Mouse (Mus musculus): ENCODE measurements at regions not wholly inside any gene's neighbourhood (a gene's known extent, or its start where the extent isn't known, plus 50 kb on each side); places are given as distances from the start of the nearest gene placed in this dataset.

- no peak for DNase-seq (ENCODE audit: low spot score in 2 of 2)
- intact Hi-C loops (cut with DNase I): no loop called here
These were observed 132.3 kb upstream of the Hes1 start for GRCm38 (mm10) chr16:29931746-29932351.

DNA sequence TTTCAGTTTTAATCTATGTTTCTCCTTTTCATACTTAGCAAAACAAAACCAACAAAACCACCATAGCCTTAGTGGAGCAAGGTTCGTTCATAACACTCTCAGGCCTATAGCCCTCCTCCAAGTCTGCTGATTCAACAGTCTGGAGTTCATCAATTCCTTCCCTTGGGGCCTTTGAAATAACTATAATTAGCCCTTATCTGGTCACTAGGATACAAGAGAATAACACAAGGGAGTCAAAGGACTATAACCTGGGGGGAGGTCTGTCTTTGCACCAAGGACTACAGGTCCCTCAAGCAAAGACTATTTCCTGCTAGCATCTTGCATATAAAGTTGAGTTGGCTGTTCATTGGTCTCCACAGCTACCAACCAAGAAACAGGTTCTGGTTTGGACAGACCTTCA, 129.5 kb upstream of the Hes1 start:
- intact Hi-C loops (cut with DNase I): no loop called here
- no peak for DNase-seq (ENCODE audit: low spot score in 2 of 2)

GRCm38 (mm10) chr16:29938700-29939099, 125.5 kb upstream of the Hes1 start:
- DNase-seq (ENCODE audit: low spot score in 2 of 2): no peak
- intact Hi-C loops (cut with DNase I): no loop called here

- intact Hi-C loops (cut with DNase I): no loop called here
- DNase-seq (ENCODE audit: low spot score in 2 of 2): no peak
These were observed 124.8 kb upstream of the Hes1 start for GRCm38 (mm10) chr16:29939331-29939850.

GRCm38 (mm10) chr16:29939869-29940707, 124.1 kb upstream of the Hes1 start:
- DNase-seq (ENCODE audit: low spot score in 2 of 2): no peak
- intact Hi-C loops (cut with DNase I): loop anchor here (10.0 kb wide), 1 partner anchor 95 kb away; no protein-coding TSS in a partner anchor

GRCm38 (mm10) chr16:29942111-29942510, 122.1 kb upstream of the Hes1 start:
- intact Hi-C loops (cut with DNase I): loop anchor here (10.0 kb wide), 1 partner anchor 97 kb away; no protein-coding TSS in a partner anchor
- no peak for DNase-seq (ENCODE audit: low spot score in 2 of 2)

DNA sequence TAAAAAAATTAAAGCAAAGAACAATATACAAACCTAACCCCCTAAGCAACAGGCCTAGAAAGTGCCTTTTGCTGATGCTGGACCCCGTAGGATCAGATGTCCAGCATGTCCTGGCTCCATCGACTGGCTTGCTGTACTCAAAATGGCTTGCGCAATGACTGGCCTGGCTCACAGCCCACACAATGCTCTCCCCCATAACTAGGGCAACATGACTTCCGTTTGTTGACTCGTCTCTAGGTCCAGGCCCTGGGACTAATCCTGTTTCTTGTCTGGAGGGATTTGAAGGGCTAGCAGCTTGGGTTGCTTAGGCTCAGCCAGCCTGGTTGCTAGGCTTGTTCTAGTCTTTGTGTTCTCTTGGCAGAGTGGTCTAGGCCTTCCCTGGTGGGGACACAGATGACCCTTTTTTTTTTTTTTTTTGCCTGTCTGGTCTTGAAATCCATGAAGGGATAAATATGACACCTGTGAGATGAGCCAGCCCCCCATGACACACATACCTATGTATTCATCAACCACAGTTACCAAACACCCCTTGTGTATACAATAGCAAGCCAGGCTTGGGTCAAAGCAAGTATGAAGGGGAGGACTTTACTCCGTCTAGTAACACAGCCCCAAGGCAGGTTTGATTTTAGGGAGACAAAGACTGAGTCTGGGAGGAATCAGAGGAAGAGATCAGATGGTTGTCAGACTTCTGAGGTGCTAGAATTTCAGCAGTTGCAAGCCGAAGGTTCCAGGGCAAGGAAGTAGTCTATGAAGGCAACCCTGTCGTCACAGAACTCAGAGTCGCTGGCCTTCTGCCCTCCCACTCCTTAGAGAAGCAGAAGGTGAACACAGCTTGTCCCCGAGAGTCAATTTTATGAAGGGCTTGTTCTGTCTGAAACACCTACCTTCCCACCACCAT, 120.0 kb upstream of the Hes1 start:
- no peak for DNase-seq (ENCODE audit: low spot score in 2 of 2)
- intact Hi-C loops (cut with DNase I): loop anchor here (10.0 kb wide), 1 partner anchor 99 kb away; no protein-coding TSS in a partner anchor

DNA sequence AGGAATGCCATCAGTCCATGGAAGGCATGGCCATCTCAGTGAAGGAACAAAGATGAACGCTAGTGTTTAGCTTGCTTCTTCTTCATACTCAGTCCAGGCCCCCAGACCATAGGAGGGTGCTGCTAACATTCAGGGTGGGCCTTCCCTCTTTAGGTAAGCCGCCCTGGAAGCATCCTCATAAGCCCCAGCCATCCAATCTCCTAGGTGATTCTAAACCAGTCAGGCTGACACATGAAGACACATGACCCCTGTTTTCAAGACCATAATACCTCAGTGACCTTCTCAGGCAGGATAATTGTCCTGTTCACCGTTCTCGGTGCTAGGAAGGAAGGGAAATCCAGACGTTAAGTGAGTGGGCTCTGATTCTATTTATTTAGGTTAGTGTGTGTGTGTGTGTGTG, 119.2 kb upstream of the Hes1 start:
- intact Hi-C loops (cut with DNase I): loop anchor here (5.0 to 10.0 kb wide), 3 partner anchors 100 to 213 kb away; no protein-coding TSS in a partner anchor
- no peak for DNase-seq (ENCODE audit: low spot score in 2 of 2)

GRCm38 (mm10) chr16:29945376-29945890, 118.8 kb upstream of the Hes1 start:
- intact Hi-C loops (cut with DNase I): loop anchor here (5.0 to 10.0 kb wide), 3 partner anchors 101 to 213 kb away; no protein-coding TSS in a partner anchor
- DNase-seq (ENCODE audit: low spot score in 2 of 2): no peak

DNA sequence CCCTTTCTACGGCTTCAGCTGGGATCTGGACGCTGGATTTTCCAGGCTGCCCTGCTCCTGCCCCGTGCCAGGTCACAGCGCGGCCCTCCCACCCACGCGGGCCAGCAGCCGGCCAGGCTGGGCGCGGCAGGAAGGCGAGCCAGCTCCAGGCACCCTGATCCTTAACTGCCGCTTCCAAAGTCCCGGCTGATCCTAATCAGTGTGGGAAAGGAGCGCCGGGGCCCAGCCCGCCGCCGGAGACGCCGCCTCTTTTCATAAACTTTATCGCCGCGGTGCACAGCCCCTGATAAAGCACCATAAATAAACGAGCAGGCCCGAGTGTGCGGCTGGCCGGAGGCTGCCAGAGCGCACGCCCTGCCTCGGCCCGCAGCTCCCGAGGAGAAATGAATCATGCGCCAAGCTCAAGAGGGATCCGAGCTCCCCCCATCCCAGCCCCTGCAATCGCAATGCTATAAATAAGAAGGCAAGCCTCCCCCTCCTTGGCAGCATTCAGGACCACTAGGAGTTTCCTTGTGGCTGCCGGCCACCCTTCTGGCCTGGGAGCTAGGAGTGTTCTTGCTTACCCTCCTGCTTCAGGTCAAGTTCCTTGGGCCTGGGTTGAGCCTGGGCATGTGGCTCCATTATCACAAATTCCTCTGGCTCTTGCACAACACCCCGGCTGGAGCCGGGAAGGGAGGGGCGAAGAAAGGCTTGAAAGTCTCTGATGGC, 118.1 kb upstream of the Hes1 start:
- intact Hi-C loops (cut with DNase I): loop anchor here (5.0 to 10.0 kb wide), 3 partner anchors 101 to 214 kb away; no protein-coding TSS in a partner anchor
- DNase-seq (ENCODE audit: low spot score in 2 of 2): peak; percentile 38 to 40

DNA sequence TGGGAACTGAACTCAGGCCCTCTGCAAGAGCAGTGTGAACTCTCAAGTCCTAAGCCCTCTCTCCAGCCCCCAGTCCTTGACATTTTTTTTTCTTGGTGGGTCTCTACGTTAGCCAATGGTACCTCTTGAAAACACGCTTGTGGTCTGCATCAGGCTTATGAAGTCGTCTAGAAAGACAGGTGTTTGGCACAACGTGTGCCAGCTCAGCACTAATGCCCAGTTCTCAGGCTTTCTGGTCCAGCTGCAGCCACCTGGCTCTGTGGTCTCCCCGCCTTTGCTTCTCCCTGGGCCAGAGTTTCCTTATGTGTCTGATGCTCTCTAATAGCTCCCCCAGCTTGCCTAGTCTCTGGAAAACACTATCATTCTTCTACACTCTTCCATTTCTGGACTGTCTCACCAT, 117.2 kb upstream of the Hes1 start:
- intact Hi-C loops (cut with DNase I): loop anchor here (5.0 to 10.0 kb wide), 3 partner anchors 102 to 215 kb away; no protein-coding TSS in a partner anchor
- DNase-seq (ENCODE audit: low spot score in 2 of 2): no peak

- intact Hi-C loops (cut with DNase I): loop anchor here (5.0 to 10.0 kb wide), 3 partner anchors 103 to 215 kb away; no protein-coding TSS in a partner anchor
These were observed 116.5 kb upstream of the Hes1 start for GRCm38 (mm10) chr16:29947670-29948069.

GRCm38 (mm10) chr16:29950136-29950535, 114.0 kb upstream of the Hes1 start:
- DNase-seq (ENCODE audit: low spot score in 2 of 2): no peak
- intact Hi-C loops (cut with DNase I): no loop called here

More at GRCm38 (mm10) chr16:29947670-29948069, 116.5 kb upstream of the Hes1 start:
- no peak for DNase-seq (ENCODE audit: low spot score in 2 of 2)

- DNase-seq (ENCODE audit: low spot score in 2 of 2): no peak
- intact Hi-C loops (cut with DNase I): no loop called here
These were observed 113.4 kb upstream of the Hes1 start for GRCm38 (mm10) chr16:29950791-29951190.

GRCm38 (mm10) chr16:29954700-29955099, 109.5 kb upstream of the Hes1 start:
- peak; percentile 57 to 72 for DNase-seq (ENCODE audit: low spot score in 2 of 2)
- intact Hi-C loops (cut with DNase I): no loop called here

DNA sequence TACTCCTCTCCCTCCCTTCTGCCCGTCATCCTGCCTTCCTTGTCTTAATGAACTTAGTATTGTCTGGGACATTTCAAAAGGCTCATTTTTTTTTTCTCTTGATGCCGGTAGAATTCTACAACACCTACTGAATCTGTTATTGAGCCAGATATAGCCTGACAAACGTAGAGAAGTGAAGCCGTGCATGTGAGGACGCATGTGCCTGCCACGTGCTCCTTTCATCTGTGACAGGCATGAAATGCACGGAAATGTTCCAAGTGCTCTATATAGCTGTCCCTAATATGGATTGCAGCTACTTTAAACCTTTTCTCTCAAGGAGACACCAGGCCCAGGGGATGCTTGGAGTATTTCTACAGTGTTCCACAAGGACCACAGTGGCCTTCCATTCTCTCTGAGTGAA, 107.3 kb upstream of the Hes1 start:
- DNase-seq (ENCODE audit: low spot score in 2 of 2): peak; percentile 67 to 88
- intact Hi-C loops (cut with DNase I): no loop called here

GRCm38 (mm10) chr16:29959939-29960637, 104.1 kb upstream of the Hes1 start:
- intact Hi-C loops (cut with DNase I): no loop called here
- no peak for DNase-seq (ENCODE audit: low spot score in 2 of 2)

GRCm38 (mm10) chr16:29963284-29963683, 100.9 kb upstream of the Hes1 start:
- DNase-seq (ENCODE audit: low spot score in 2 of 2): no peak
- intact Hi-C loops (cut with DNase I): no loop called here

Data from left cerebral cortex, postnatal 14 days (tissue).